Mouse (Mus musculus) lung, postnatal 0 days (tissue): ENCODE measurements around the gene Ewsr1. TPM values are rescaled to one million over a fixed set of nuclear protein-coding genes. Genes with fewer than 3 reads are reported as not detected.
A peak's percentile ranks its signal among the peaks of the same experiment; 100 is the strongest.

Source experiments
- ATAC-seq: fragments of 200-750 bp; cut with Nextera tagmentation; 2 replicates; pipeline ENCODE4 v1.8.0; 2017; ENCODE audit warnings: moderate library complexity
- DNase-seq: peaks from one replicate; pipeline ENCODE4 v3.0.0-alpha.2; 2016; ENCODE audit warnings: low spot score
- H3K27ac ChIP-seq: fragments of 300-500 bp; sonication (generic); 2 replicates; pipeline ENCODE4 v1.5.1; 2014; ENCODE audit warnings: antibody characterized with exemption, mild to moderate bottlenecking, low read length, mixed read lengths
- H3K27me3 ChIP-seq: fragments of 300-500 bp; sonication (generic); replicated peaks from 2 replicates; pipeline ENCODE4 v1.6.1; 2014; ENCODE audit warnings: low read length, mixed read lengths; ENCODE audit not compliant: insufficient read depth
- H3K36me3 ChIP-seq: fragments of 300-500 bp; sonication (generic); 2 replicates; pipeline ENCODE4 v1.6.1; 2014; ENCODE audit warnings: low read length, mixed read lengths; ENCODE audit not compliant: insufficient read depth
- H3K4me1 ChIP-seq: fragments of 300-500 bp; sonication (generic); 2 replicates; pipeline ENCODE4 v1.6.1; 2014; ENCODE audit warnings: antibody characterized with exemption, low read depth, low read length, mixed read lengths; ENCODE audit not compliant: insufficient read depth
- H3K4me2 ChIP-seq: fragments of 300-500 bp; sonication (generic); replicated peaks from 2 replicates; pipeline ENCODE4 v1.6.1; 2014; ENCODE audit warnings: low read depth, mild to moderate bottlenecking, low read length, moderate library complexity, mixed read lengths
- H3K4me3 ChIP-seq: fragments of 300-500 bp; sonication (generic); 2 replicates; pipeline ENCODE4 v1.5.1; 2014; ENCODE audit warnings: low read depth, low read length
- H3K9ac ChIP-seq: fragments of 300-500 bp; sonication (generic); replicated peaks from 2 replicates; pipeline ENCODE4 v1.6.1; 2014; ENCODE audit warnings: low read depth, mild to moderate bottlenecking
- H3K9me3 ChIP-seq: fragments of 300-500 bp; sonication (generic); 2 replicates; pipeline ENCODE4 v1.6.1; 2016; ENCODE audit warnings: low read length, mixed read lengths
- CTCF ChIP-seq: IDR thresholded peaks from 2 replicates; pipeline ENCODE4 v1.5.1; 2016; ENCODE audit warnings: antibody characterized with exemption, mild to moderate bottlenecking
- EP300 ChIP-seq: IDR thresholded peaks from 2 replicates; pipeline ENCODE4 v1.6.1; 2016; ENCODE audit warnings: antibody characterized with exemption, mild to moderate bottlenecking, control low read depth
- WGBS: fragments of 180-500 bp; shearing (Covaris S2); extraction: QIAGEN DNeasy Blood & Tissue Kit; methylation state at CpG from one replicate; pipeline ENCODE4 v1.1.7; 2014; 5-methylcytosine and 5-hydroxymethylcytosine counted together
- polyA plus RNA-seq: library from polyadenylated mRNA; unstranded; fragments of >200 nt; fragmentation: Nextera tagmentation; extraction: Ambion mirVana; gene quantifications from 2 replicates; pipeline ENCODE4 v1.2.1, GENCODE M21; 2015

Ewsr1 gene
- polyA plus RNA-seq, 1 experiment from 2014 or later, result 290 TPM

GRCm38 (mm10) chr11:5057856-5058641 is 41.0 kb downstream of the Ewsr1 start, which contains the start of gene Rasl10a:
Rasl10a (plus strand) TSS chr11:5058128.
- DNase-seq, result no peak
- H3K9ac ChIP-seq, result peak within 1 kb of the TSS; percentile 34; the same call in 1 of the 2 replicates
- WGBS, result 4% methylated on average over 63 of the region's 77 CpGs
- TF ChIP-seq CTCF, result no peak
- no peak for TF ChIP-seq EP300
- H3K4me3 ChIP-seq, result peak within 1 kb of the TSS; percentile 49
- H3K27me3 ChIP-seq, result peaks cover 49% of the 10 kb centered on the region
- ATAC-seq, result no peak
- H3K9me3 ChIP-seq, result no peaks in the 10 kb centered on the region
- H3K4me1 ChIP-seq, result peaks cover 33% of the 10 kb centered on the region
- H3K27ac ChIP-seq, result no peak within 1 kb of the TSS
- peaks cover 4% of the 10 kb centered on the region; the same call in 1 of the 2 replicates for H3K36me3 ChIP-seq
- H3K4me2 ChIP-seq, result peak within 1 kb of the TSS; percentile 89

- Histone ChIP-seq H3K9me3 (no peaks in the 10 kb centered on the region), H3K27me3 (peaks cover 48% of the 10 kb centered on the region), H3K36me3 (peaks cover 4% of the 10 kb centered on the region; the same call in 1 of the 2 replicates), H3K27ac (no peak overlapping the region), H3K9ac (no peak overlapping the region), H3K4me2 (peak overlapping the region; percentile 89), H3K4me3 (peak overlapping the region; percentile 49), H3K4me1 (peaks cover 31% of the 10 kb centered on the region)
- TF ChIP-seq CTCF (no peak), EP300 (no peak)
- ATAC-seq, result no peak
- WGBS, result 16% methylated on average over 8 of the region's 8 CpGs
- no peak for DNase-seq
These were observed 41.6 kb downstream of the Ewsr1 start for GRCm38 (mm10) chr11:5057541-5057855.

- no peak overlapping the region for H3K9ac ChIP-seq
- H3K27ac ChIP-seq, result no peak overlapping the region
- H3K27me3 ChIP-seq, result peaks cover 44% of the 10 kb centered on the region
- no peaks in the 10 kb centered on the region for H3K9me3 ChIP-seq
- H3K36me3 ChIP-seq, result peaks cover 4% of the 10 kb centered on the region; the same call in 1 of the 2 replicates
- H3K4me1 ChIP-seq, result peaks cover 26% of the 10 kb centered on the region
- 63% methylated on average over 8 of the region's 8 CpGs for WGBS
- no peak for DNase-seq
- H3K4me2 ChIP-seq, result no peak overlapping the region
- H3K4me3 ChIP-seq, result no peak overlapping the region
- TF ChIP-seq CTCF (no peak), EP300 (no peak)
- no peak for ATAC-seq
These were observed 42.0 kb downstream of the Ewsr1 start for GRCm38 (mm10) chr11:5057064-5057463.

GRCm38 (mm10) chr11:5055945-5056938 is 42.8 kb downstream of the Ewsr1 start:
- 54% methylated on average over 23 of the region's 23 CpGs for WGBS
- no peaks in the 10 kb centered on the region for H3K9me3 ChIP-seq
- peaks cover 42% of the 10 kb centered on the region for H3K27me3 ChIP-seq
- ATAC-seq (no peak), DNase-seq (no peak)
- H3K27ac ChIP-seq, result no peak overlapping the region
- H3K4me1 ChIP-seq, result peaks cover 20% of the 10 kb centered on the region
- H3K4me3 ChIP-seq, result no peak overlapping the region
- peaks cover 4% of the 10 kb centered on the region; the same call in 1 of the 2 replicates for H3K36me3 ChIP-seq
- H3K4me2 ChIP-seq, result no peak overlapping the region
- no peak for TF ChIP-seq CTCF
- H3K9ac ChIP-seq, result no peak overlapping the region

GRCm38 (mm10) chr11:5054874-5055273 is 44.2 kb downstream of the Ewsr1 start:
- Histone ChIP-seq H3K4me2 (no peak overlapping the region), H3K9me3 (no peaks in the 10 kb centered on the region), H3K4me1 (peaks cover 16% of the 10 kb centered on the region; the same call in 1 of the 2 replicates), H3K36me3 (no peaks in the 10 kb centered on the region), H3K27ac (no peak overlapping the region), H3K27me3 (peaks cover 29% of the 10 kb centered on the region), H3K4me3 (no peak overlapping the region), H3K9ac (no peak overlapping the region)
- ATAC-seq, result no peak
- WGBS, result 52% methylated on average over 6 of the region's 6 CpGs
- TF ChIP-seq EP300, result no peak
- TF ChIP-seq CTCF, result no peak
- no peak for DNase-seq

- H3K27ac ChIP-seq, result no peak overlapping the region
- peaks cover 10% of the 10 kb centered on the region; the same call in 1 of the 2 replicates for H3K4me1 ChIP-seq
- H3K27me3 ChIP-seq, result peaks cover 22% of the 10 kb centered on the region
- no peak overlapping the region for H3K4me3 ChIP-seq
- TF ChIP-seq CTCF (no peak), EP300 (no peak)
- no peak overlapping the region for H3K4me2 ChIP-seq
- DNase-seq, result no peak
- ATAC-seq, result no peak
- no peak overlapping the region for H3K9ac ChIP-seq
- 80% methylated on average over 14 of the region's 14 CpGs for WGBS
- H3K9me3 ChIP-seq, result no peaks in the 10 kb centered on the region
- no peaks in the 10 kb centered on the region for H3K36me3 ChIP-seq
These were observed 44.9 kb downstream of the Ewsr1 start for GRCm38 (mm10) chr11:5054151-5054550.
